Mouse (Mus musculus): ENCODE measurements at regions not wholly inside any gene's neighbourhood (a gene's known extent, or its start where the extent isn't known, plus 50 kb on each side); places are given as distances from the start of the nearest gene placed in this dataset.

DNA sequence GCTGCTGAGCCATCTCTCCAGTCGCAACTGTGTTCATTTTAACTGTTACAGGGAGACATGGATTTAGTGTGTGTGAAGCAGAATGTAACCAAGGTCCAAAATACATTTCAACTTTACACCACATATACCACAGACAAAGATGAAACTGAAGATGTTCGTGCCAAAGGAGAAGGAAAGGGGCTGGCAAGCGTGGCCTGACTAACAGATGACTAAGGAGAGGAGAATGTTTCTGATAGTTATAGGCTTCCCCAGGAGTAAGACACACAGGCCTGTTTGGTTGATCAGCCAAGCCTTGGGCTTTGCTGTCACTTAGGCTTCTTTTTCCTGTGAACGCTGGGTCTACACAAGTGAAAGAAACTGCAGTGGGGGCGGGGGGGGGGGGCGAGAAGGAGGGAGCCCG is 189.8 kb downstream of the Btg1 start:
- TF ChIP-seq POLR2A (IDR thresholded peaks at IDR 0.05; ENCODE audit: borderline replicate concordance, insufficient read depth, low read length) (no peak), CTCF (IDR thresholded peaks at IDR 0.05; ENCODE audit: borderline replicate concordance, insufficient read depth, low read depth, low read length) (no peak)
